Mouse (Mus musculus): ENCODE measurements around the gene Jmjd6.

DNA sequence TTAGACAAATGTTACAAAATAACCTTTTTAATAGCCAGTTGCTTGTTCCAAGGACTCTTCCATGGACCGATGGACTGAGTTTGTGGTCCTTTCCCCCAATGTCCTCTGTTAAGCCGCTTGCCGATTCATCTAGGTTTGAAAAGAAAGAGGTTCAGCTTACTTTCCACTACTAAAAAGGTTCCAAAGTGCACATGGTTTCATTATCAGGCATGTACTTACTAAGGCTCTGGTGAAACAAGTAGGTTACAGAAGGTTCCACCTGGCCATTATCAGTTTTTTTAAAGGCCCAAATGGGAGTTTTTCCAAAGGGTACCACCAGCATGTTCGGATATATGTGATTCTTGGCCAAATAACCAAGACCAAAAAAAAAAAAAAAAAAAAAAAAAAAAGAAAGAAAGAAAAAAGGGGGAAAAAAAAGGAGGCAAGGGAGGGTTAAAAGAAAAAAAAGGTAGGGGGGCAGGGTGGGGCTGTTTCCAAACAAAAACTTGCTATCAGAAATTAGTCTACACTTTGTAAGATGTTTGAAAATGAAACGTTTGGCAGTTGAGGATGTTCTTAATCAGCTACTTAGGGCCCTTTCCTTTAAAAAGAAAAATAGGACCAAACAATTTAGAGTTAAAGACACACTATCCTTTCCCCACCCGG lies 7.7 kb upstream of the Jmjd6 start:
- TF ChIP-seq CTCF (IDR thresholded peaks at IDR 0.05; ENCODE audit: control insufficient read depth, insufficient read depth, insufficient replicate concordance, low read depth, low read length) (no peak), POLR2A (IDR thresholded peaks at IDR 0.05; ENCODE audit: control insufficient read depth, low read depth, low read length) (no peak)

Data from testis, adult 2 months (tissue).